Mouse (Mus musculus) megakaryocyte, adult 5-6 weeks (primary cell): ENCODE measurements around the gene Hs1bp3. TPM values are rescaled to one million over a fixed set of nuclear protein-coding genes. Genes with fewer than 3 reads are reported as not detected.

ENCODE experiments used
- ATAC-seq: 2 replicates; pipeline ENCODE4 v1.8.0; 2016; ENCODE audit warnings: mild to moderate bottlenecking, inconsistent platforms; ENCODE audit not compliant: poor library complexity, severe bottlenecking
- total RNA-seq, 2 experiments: library from RNA; stranded (forward) in 1 of 2; stranded (reverse) in 1 of 2; fragments of 153-499, 151-499 nt in 1 of 2; fragments of 221-1000, 200-1000 nt in 1 of 2; gene quantifications; 2 replicates each; pipeline versions ENCODE4 v1.2.3 to v1.2.4; 2015 to 2017

Gene Hs1bp3
- total RNA-seq (2015) (4.7 and 4.8 TPM in 2 replicates), total RNA-seq (2017) (4.4 and 6.7 TPM in 2 replicates)

- ATAC-seq = peak; percentile 98
These were observed at the start of gene Hs1bp3 for GRCm38 (mm10) chr12:8313270-8313771. Gene Hs1bp3, plus strand, starts transcription at chr12:8313432.

GRCm38 (mm10) chr12:8266311-8266710 lies 46.9 kb upstream of the Hs1bp3 start:
- no peak for ATAC-seq

- no peak for ATAC-seq
These were observed 43.6 kb upstream of the Hs1bp3 start for GRCm38 (mm10) chr12:8269627-8270026.

GRCm38 (mm10) chr12:8271405-8271804 lies 41.8 kb upstream of the Hs1bp3 start:
- no peak for ATAC-seq

- no peak for ATAC-seq
These were observed 39.6 kb upstream of the Hs1bp3 start for GRCm38 (mm10) chr12:8273471-8274171.

GRCm38 (mm10) chr12:8275424-8275823 lies 37.8 kb upstream of the Hs1bp3 start:
- ATAC-seq = no peak

- no peak for ATAC-seq
These were observed 31.8 kb upstream of the Hs1bp3 start for GRCm38 (mm10) chr12:8281225-8282017.

GRCm38 (mm10) chr12:8287970-8288369 lies 25.3 kb upstream of the Hs1bp3 start:
- no peak for ATAC-seq

GRCm38 (mm10) chr12:8289099-8289498 lies 24.1 kb upstream of the Hs1bp3 start:
- ATAC-seq = no peak

- no peak for ATAC-seq
These were observed 23.7 kb upstream of the Hs1bp3 start for GRCm38 (mm10) chr12:8289499-8289898.

- ATAC-seq = no peak
These were observed 21.9 kb upstream of the Hs1bp3 start for GRCm38 (mm10) chr12:8291157-8291853.

GRCm38 (mm10) chr12:8295307-8295913 lies 17.8 kb upstream of the Hs1bp3 start:
- ATAC-seq = peak; percentile 66

GRCm38 (mm10) chr12:8296154-8296553 lies 17.1 kb upstream of the Hs1bp3 start:
- no peak for ATAC-seq

GRCm38 (mm10) chr12:8297586-8298214 lies 15.5 kb upstream of the Hs1bp3 start:
- ATAC-seq = no peak

GRCm38 (mm10) chr12:8298361-8299142 lies 14.7 kb upstream of the Hs1bp3 start:
- ATAC-seq = no peak

GRCm38 (mm10) chr12:8299143-8300110 lies 13.8 kb upstream of the Hs1bp3 start:
- ATAC-seq = no peak

GRCm38 (mm10) chr12:8300111-8300480 lies 13.1 kb upstream of the Hs1bp3 start:
- no peak for ATAC-seq

- no peak for ATAC-seq
These were observed 12.7 kb upstream of the Hs1bp3 start for GRCm38 (mm10) chr12:8300521-8300920.
